ENCODE assay signal across 9 mouse cellular contexts in genomic region chr12:37109474-37110012, GRCm38 (mm10). TPM values are rescaled to one million over a fixed set of nuclear protein-coding genes. Genes with fewer than 3 reads are reported as not detected.
DNase-seq lines count a peak whose midpoint lies in the region; ATAC-seq lines count a peak whose summit lies in the region.
"Had no signal": no experiment of that assay in that cellular context is flagged by ENCODE, and none has a peak within 500 bp of the region (broad histone marks: within the 10 kb centered on the region; RNA-seq: fewer than 3 reads in every experiment).

No protein-coding gene starts in this region.

- H3K27ac ChIP-seq in hindbrain, embryonic 12.5 days = no peak overlapping the region

- H3K27me3 ChIP-seq in hindbrain, embryonic 12.5 days = peaks cover 51% of the 10 kb centered on the region

- peak; percentile 18 for DNase-seq in gastrocnemius, postnatal 10 days
- DNase-seq in gastrocnemius, adult 8-10 months (ENCODE audit: low spot score in 2 of 2) = no peak
- peak; percentile 54 for DNase-seq in embryo, embryonic 9.5 days (ENCODE audit: extremely low spot score)
- DNase-seq in mesoderm, embryonic 11.5 days (ENCODE audit: low read depth, low spot score) = peak; percentile 68
- no peak for DNase-seq in urinary bladder, postnatal 10 days (ENCODE audit: low spot score)
- DNase-seq in adipocyte (ENCODE audit: low spot score) = no peak
- no peak for DNase-seq in layer of hippocampus, adult 11-12 months (ENCODE audit: low spot score)

- 5% methylated on average over 18 of the region's 18 CpGs for WGBS in hindbrain, embryonic 12.5 days

- ATAC-seq in hindbrain, embryonic 12.5 days (ENCODE audit: low FRiP score) = peak; percentile 61; the same call in 1 of the 2 replicates

- no peaks in the 10 kb centered on the region for H3K9me3 ChIP-seq in hindbrain, embryonic 12.5 days (replicated peaks)

- H3K4me3 ChIP-seq in hindbrain, embryonic 12.5 days = peak overlapping the region; percentile 44

- H3K4me2 ChIP-seq in hindbrain, embryonic 12.5 days (replicated peaks) = peak overlapping the region; percentile 88

- no peak overlapping the region; the same call in 1 of the 2 replicates for H3K9ac ChIP-seq in hindbrain, embryonic 12.5 days

- no peaks in the 10 kb centered on the region for H3K36me3 ChIP-seq in hindbrain, embryonic 12.5 days

- H3K4me1 ChIP-seq in hindbrain, embryonic 12.5 days = peaks cover 14% of the 10 kb centered on the region

RNA-seq across cellular contexts. Expression of gene Meox2, which starts 1.2 kb away (rescaled TPM):
- 10 to 100 TPM; 33.7 to 39.8 TPM for total RNA-seq in gastrocnemius, postnatal 10 days (2021)
- 1 to 10 TPM; 5.2 to 8.4 (median 7.6) TPM for total RNA-seq in gastrocnemius, adult 8-10 months (2022)
- polyA plus RNA-seq in hindbrain, embryonic 12.5 days (2016; fragmentation: Nextera tagmentation; extraction: Ambion mirVana) = 10.1 and 13.6 TPM in 2 replicates
- total RNA-seq: common myeloid progenitor, adult 5-6 weeks had no signal

Comparison
In these comparisons a context has a peak if more than half of its experiments do, and no peak if none do; other contexts are left out.
1. DNase-seq: peak in gastrocnemius, postnatal 10 days (single experiment), embryo, embryonic 9.5 days (single experiment) and mesoderm, embryonic 11.5 days (single experiment); none in gastrocnemius, adult 8-10 months (0 of 2), urinary bladder, postnatal 10 days (single experiment), adipocyte (single experiment) and layer of hippocampus, adult 11-12 months (single experiment).